Mouse (Mus musculus): ENCODE results near the gene Tmem182. TPM values are rescaled to one million over a fixed set of nuclear protein-coding genes. Genes with fewer than 3 reads are reported as not detected.

The Tmem182 gene
- polyA plus RNA-seq, 1 experiment from 2014 or later = 0.16 TPM

- H3K4me3 ChIP-seq (ENCODE audit: low read depth, low read length) = no peak overlapping the region
Observed at GRCm38 (mm10) chr1:40890246-40890645, 84.8 kb downstream of the Tmem182 start.

DNA sequence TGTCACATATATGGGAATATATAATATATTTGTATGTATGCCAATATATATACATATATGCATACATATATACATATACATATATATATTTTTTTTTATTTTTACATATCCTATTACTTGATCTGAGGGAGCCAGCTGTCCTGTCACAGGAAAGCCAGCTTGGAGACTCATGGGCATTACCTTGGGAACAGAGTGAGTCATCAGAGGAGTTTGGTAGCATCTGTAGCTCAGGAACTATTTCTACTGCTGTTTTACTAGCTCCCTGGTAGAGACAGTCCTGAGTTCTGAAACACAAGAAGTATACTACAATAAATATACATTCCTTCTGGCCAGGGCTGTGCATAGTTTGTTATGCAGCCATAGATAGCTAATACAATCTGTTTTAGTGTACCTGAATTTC is 98.3 kb downstream of the Tmem182 start:
- H3K9ac ChIP-seq (ENCODE audit: low read depth, low read length) = no peak overlapping the region
- TF ChIP-seq CTCF (IDR thresholded peaks at IDR 0.05; ENCODE audit: low read depth) = no peak
- ATAC-seq = no peak

More at GRCm38 (mm10) chr1:40890246-40890645, 84.8 kb downstream of the Tmem182 start:
- Histone ChIP-seq H3K9me3 (ENCODE audit: control insufficient read depth) (no peaks in the 10 kb centered on the region), H3K4me1 (replicated peaks; ENCODE audit: control insufficient read depth, insufficient read depth, low read length) (no peaks in the 10 kb centered on the region), H3K9ac (ENCODE audit: low read depth, low read length) (no peak overlapping the region), H3K27ac (ENCODE audit: low read depth, low read length) (no peak overlapping the region), H3K27me3 (replicated peaks; ENCODE audit: control insufficient read depth, insufficient read depth, low read length) (no peaks in the 10 kb centered on the region), H3K4me2 (replicated peaks; ENCODE audit: low read depth) (no peak overlapping the region), H3K36me3 (ENCODE audit: control insufficient read depth, insufficient read depth) (no peaks in the 10 kb centered on the region)
- no peak for ATAC-seq
- WGBS = 69% methylated on average over 8 of the region's 8 CpGs
- no peak for TF ChIP-seq CTCF (IDR thresholded peaks at IDR 0.05; ENCODE audit: low read depth)

More for the DNA sequence above, 98.3 kb downstream of the Tmem182 start:
- Histone ChIP-seq H3K27ac (ENCODE audit: low read depth, low read length) (no peak overlapping the region), H3K4me1 (replicated peaks; ENCODE audit: control insufficient read depth, insufficient read depth, low read length) (no peaks in the 10 kb centered on the region), H3K4me2 (replicated peaks; ENCODE audit: low read depth) (no peak overlapping the region), H3K9me3 (ENCODE audit: control insufficient read depth) (no peaks in the 10 kb centered on the region), H3K4me3 (ENCODE audit: low read depth, low read length) (no peak overlapping the region), H3K36me3 (ENCODE audit: control insufficient read depth, insufficient read depth) (no peaks in the 10 kb centered on the region), H3K27me3 (replicated peaks; ENCODE audit: control insufficient read depth, insufficient read depth, low read length) (no peaks in the 10 kb centered on the region)

Other genes starting within 250 kb of the Tmem182 start
- gene Slc9a4, start 225.5 kb upstream of the Tmem182 start, polyA plus RNA-seq (2015; fragmentation: Nextera tagmentation; extraction: Ambion mirVana) = 0.20 and 0.38 TPM in 2 replicates
- gene Slc9a2, start 125.0 kb upstream of the Tmem182 start, polyA plus RNA-seq (2015; fragmentation: Nextera tagmentation; extraction: Ambion mirVana) = 2.3 and 3.0 TPM in 2 replicates
- gene Mfsd9, start 14.9 kb upstream of the Tmem182 start, polyA plus RNA-seq (2015; fragmentation: Nextera tagmentation; extraction: Ambion mirVana) = 7.6 and 7.8 TPM in 2 replicates

Data from intestine, postnatal 0 days (tissue).